Mouse (Mus musculus) small intestine, adult 2 months (tissue): ENCODE results near the gene Tgfb2.
A peak's percentile ranks its signal among the peaks of the same experiment; 100 is the strongest.

Experiments used
- CTCF ChIP-seq: fragments of 200-500 bp; IDR thresholded peaks from 2 replicates; pipeline ENCODE4 v1.5.1; 2012; ENCODE audit warnings: low read depth, mild to moderate bottlenecking, control low read depth, inconsistent platforms, low read length, moderate library complexity, mixed read lengths; ENCODE audit not compliant: insufficient replicate concordance, insufficient read length; ENCODE audit errors: extremely low read depth
- POLR2A ChIP-seq: fragments of 200-500 bp; IDR thresholded peaks from 2 replicates; pipeline ENCODE4 v1.6.1; 2012; ENCODE audit warnings: low read depth, mild to moderate bottlenecking, control low read depth, inconsistent platforms, low read length, moderate library complexity

- peak; percentile 31; the same call in 1 of the 2 replicates for TF ChIP-seq CTCF
- no peak for TF ChIP-seq POLR2A
Observed at GRCm38 (mm10) chr1:186698583-186699338, 7.0 kb downstream of the Tgfb2 start.
